Mouse (Mus musculus) spleen, adult 2 months (tissue): Measurements from ENCODE around the gene Rora. TPM values are rescaled to one million over a fixed set of nuclear protein-coding genes. Genes with fewer than 3 reads are reported as not detected.

Experiments used
- DNase-seq, 2 experiments: peaks; one replicate each; pipeline versions ENCODE4 v3.0.0 to v3.0.0-alpha.2; 2012 to 2021; ENCODE audit warnings: low spot score in 2 of 2, low read depth in 1 of 2
- H3K27ac ChIP-seq: fragments of 200-500 bp; 2 replicates; pipeline ENCODE4 v1.5.1; 2012; ENCODE audit warnings: low read length, inconsistent platforms; ENCODE audit not compliant: insufficient read depth
- H3K27me3 ChIP-seq: fragments of 200-500 bp; 2 replicates; pipeline ENCODE4 v1.6.1; 2012; ENCODE audit warnings: mild to moderate bottlenecking, moderate library complexity, low read length, inconsistent platforms; ENCODE audit not compliant: control insufficient read depth, insufficient read depth
- H3K36me3 ChIP-seq: fragments of 200-500 bp; 2 replicates; pipeline ENCODE4 v1.6.1; 2012; ENCODE audit warnings: mild to moderate bottlenecking, low read length, inconsistent platforms; ENCODE audit not compliant: control insufficient read depth, insufficient read depth
- H3K4me1 ChIP-seq: fragments of 200-500 bp; 2 replicates; pipeline ENCODE4 v1.6.1; 2011; ENCODE audit warnings: inconsistent platforms; ENCODE audit not compliant: control insufficient read depth, insufficient read depth, insufficient read length
- H3K4me3 ChIP-seq: fragments of 200-500 bp; 2 replicates; pipeline ENCODE4 v1.5.1; 2011; ENCODE audit warnings: mild to moderate bottlenecking, inconsistent platforms; ENCODE audit not compliant: insufficient read depth, insufficient read length; ENCODE audit errors: extremely low read depth
- CTCF ChIP-seq: fragments of 200-500 bp; IDR thresholded peaks from 2 replicates; pipeline ENCODE4 v1.5.1; 2011; ENCODE audit warnings: mild to moderate bottlenecking, inconsistent platforms; ENCODE audit not compliant: insufficient read depth, insufficient read length, insufficient replicate concordance; ENCODE audit errors: extremely low read depth
- POLR2A ChIP-seq: fragments of 200-500 bp; IDR thresholded peaks from 2 replicates; pipeline ENCODE4 v1.6.1; 2011; ENCODE audit warnings: low read depth, low read length, inconsistent platforms
- WGBS: fragments of 180-500 bp; shearing (Covaris S2); methylation state at CpG from one replicate; pipeline ENCODE4 v1.1.7; 2018; 5-methylcytosine and 5-hydroxymethylcytosine counted together
- polyA plus RNA-seq: library from polyadenylated mRNA; depleted of rRNA; stranded (reverse); fragments of >200 nt; gene quantifications from 2 replicates; pipeline ENCODE4 v1.2.3, GENCODE M21; 2012

The Rora gene
- polyA plus RNA-seq, 1 experiment = 1.7 TPM

DNA sequence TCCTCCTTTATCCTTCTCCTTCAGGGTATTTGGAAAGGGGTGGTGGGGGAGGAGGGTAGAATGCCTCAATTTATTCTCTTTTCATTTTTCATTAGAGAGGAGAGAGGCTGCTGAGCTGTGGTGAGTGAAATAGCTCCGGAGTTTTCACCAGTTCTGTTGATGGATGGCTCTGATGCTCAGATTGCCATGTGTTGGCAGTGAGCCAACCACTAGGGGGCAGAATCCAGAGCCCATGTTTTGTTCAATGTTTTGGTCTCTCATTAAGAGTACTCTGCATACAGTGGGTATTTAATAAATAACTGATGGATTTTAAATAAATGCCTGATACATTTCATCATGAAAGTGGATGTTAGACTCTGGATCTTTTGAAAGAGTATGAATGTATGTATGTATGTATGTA, 77.9 kb downstream of the Rora start:
- WGBS = 78% methylated on average over 1 of the region's 1 CpGs
- no peak overlapping the region for H3K4me3 ChIP-seq
- no peak overlapping the region for H3K27ac ChIP-seq
- TF ChIP-seq CTCF (no peak), POLR2A (no peak)
- H3K36me3 ChIP-seq = no peaks in the 10 kb centered on the region
- DNase-seq = no peak
- no peaks in the 10 kb centered on the region for H3K27me3 ChIP-seq
- no peaks in the 10 kb centered on the region for H3K4me1 ChIP-seq

DNA sequence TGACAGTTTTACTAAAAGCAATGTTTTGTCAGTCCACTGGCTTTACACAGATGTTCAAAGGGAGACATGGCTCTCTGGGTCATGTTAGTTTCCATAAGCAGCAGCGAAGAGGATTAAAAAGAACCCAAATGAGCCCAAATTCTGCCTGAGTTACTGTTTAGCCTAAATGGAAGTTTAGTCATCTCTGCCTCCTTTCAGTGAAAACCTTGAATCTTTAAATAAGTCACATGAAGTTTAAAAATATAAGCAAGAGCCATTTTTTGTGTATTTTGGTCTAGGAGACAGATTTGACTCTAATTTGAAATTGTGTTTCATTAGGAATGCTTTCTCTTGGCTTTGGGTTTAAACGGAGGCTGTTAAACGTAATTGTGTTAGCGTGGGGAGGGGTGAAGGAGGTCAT, 79.3 kb downstream of the Rora start:
- no peak for DNase-seq
- WGBS = 92% methylated on average over 4 of the region's 4 CpGs
- H3K27me3 ChIP-seq = no peaks in the 10 kb centered on the region
- no peaks in the 10 kb centered on the region for H3K4me1 ChIP-seq
- no peaks in the 10 kb centered on the region for H3K36me3 ChIP-seq
- no peak overlapping the region for H3K27ac ChIP-seq
- no peak overlapping the region for H3K4me3 ChIP-seq
- TF ChIP-seq POLR2A = no peak
- no peak for TF ChIP-seq CTCF

DNA sequence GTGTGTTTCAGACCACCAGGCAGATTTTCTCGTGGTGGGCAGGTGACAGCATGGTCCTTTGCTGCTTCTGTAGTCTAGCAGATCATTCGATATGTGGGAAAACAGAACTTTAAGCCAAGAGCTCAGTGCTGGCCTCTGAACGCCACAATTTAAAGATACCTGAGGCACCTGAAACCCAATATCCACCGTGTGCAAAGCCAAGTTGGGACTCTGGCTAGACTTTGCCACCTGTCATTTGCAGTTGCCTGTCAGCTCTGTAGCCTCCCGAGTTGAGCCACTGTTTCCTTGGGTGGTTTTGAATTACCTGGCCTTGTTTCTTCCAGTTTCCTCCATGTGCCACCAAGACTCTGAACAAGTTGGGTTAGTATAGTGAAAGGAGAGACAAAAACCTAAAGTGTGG, 82.3 kb downstream of the Rora start:
- H3K4me3 ChIP-seq = no peak overlapping the region
- no peak overlapping the region for H3K27ac ChIP-seq
- 80% methylated on average over 5 of the region's 5 CpGs for WGBS
- no peak for DNase-seq
- TF ChIP-seq POLR2A = no peak
- TF ChIP-seq CTCF = no peak
- H3K36me3 ChIP-seq = no peaks in the 10 kb centered on the region
- H3K4me1 ChIP-seq = no peaks in the 10 kb centered on the region
- H3K27me3 ChIP-seq = no peaks in the 10 kb centered on the region

GRCm38 (mm10) chr9:68737197-68737736, 83.7 kb downstream of the Rora start:
- Histone ChIP-seq H3K27me3 (no peaks in the 10 kb centered on the region), H3K36me3 (no peaks in the 10 kb centered on the region), H3K4me1 (no peaks in the 10 kb centered on the region), H3K4me3 (no peak overlapping the region), H3K27ac (no peak overlapping the region)
- DNase-seq = no peak
- no peak for TF ChIP-seq CTCF
- TF ChIP-seq POLR2A = no peak
- WGBS = 94% methylated on average over 9 of the region's 9 CpGs

GRCm38 (mm10) chr9:68745931-68746646, 92.5 kb downstream of the Rora start:
- Histone ChIP-seq H3K27me3 (no peaks in the 10 kb centered on the region), H3K36me3 (no peaks in the 10 kb centered on the region), H3K4me1 (no peaks in the 10 kb centered on the region), H3K4me3 (no peak overlapping the region), H3K27ac (no peak overlapping the region)
- 87% methylated on average over 11 of the region's 11 CpGs for whole genome bisulfite sequencing
- TF ChIP-seq CTCF (no peak), POLR2A (no peak)
- no peak for DNase-seq

DNA sequence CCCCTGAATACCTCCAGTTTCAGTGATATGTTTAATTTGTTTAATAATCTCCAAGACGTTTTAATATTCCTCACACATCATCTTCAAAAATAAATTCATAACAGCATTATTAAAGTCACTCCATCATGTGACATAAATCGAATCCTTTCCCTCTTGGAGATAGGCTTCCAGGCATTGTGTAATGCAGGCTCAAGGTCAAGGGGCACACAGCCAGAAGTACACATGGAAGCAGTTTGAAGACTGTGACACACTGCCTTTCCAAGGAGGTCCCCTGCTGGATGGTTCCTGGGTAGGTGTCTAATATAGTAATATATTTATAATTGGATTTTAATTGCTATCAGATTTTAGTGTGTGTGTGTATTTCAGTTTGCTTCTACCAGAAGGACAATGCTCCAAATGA, 103.4 kb downstream of the Rora start:
- 73% methylated on average over 2 of the region's 2 CpGs for WGBS

GRCm38 (mm10) chr9:68759324-68759723, 105.7 kb downstream of the Rora start:
- 89% methylated on average over 8 of the region's 8 CpGs for WGBS
- DNase-seq = no peak

More for the DNA sequence above, 103.4 kb downstream of the Rora start:
- H3K4me1 ChIP-seq = no peaks in the 10 kb centered on the region
- no peaks in the 10 kb centered on the region for H3K27me3 ChIP-seq
- H3K36me3 ChIP-seq = no peaks in the 10 kb centered on the region
- no peak for DNase-seq
- no peak overlapping the region for H3K4me3 ChIP-seq
- TF ChIP-seq POLR2A = no peak
- no peak for TF ChIP-seq CTCF
- H3K27ac ChIP-seq = no peak overlapping the region

More at GRCm38 (mm10) chr9:68759324-68759723, 105.7 kb downstream of the Rora start:
- Histone ChIP-seq H3K4me1 (no peaks in the 10 kb centered on the region), H3K36me3 (no peaks in the 10 kb centered on the region), H3K27ac (no peak overlapping the region), H3K4me3 (no peak overlapping the region), H3K27me3 (no peaks in the 10 kb centered on the region)
- TF ChIP-seq CTCF (no peak), POLR2A (no peak)
